Mouse (Mus musculus) embryo, embryonic 10.5 days (tissue): ENCODE results near the gene Aspg.

ENCODE experiments used
- DNase-seq: peaks from one replicate; pipeline ENCODE4 v3.0.0-alpha.2; 2015; ENCODE audit warnings: low spot score

The Aspg gene

DNA sequence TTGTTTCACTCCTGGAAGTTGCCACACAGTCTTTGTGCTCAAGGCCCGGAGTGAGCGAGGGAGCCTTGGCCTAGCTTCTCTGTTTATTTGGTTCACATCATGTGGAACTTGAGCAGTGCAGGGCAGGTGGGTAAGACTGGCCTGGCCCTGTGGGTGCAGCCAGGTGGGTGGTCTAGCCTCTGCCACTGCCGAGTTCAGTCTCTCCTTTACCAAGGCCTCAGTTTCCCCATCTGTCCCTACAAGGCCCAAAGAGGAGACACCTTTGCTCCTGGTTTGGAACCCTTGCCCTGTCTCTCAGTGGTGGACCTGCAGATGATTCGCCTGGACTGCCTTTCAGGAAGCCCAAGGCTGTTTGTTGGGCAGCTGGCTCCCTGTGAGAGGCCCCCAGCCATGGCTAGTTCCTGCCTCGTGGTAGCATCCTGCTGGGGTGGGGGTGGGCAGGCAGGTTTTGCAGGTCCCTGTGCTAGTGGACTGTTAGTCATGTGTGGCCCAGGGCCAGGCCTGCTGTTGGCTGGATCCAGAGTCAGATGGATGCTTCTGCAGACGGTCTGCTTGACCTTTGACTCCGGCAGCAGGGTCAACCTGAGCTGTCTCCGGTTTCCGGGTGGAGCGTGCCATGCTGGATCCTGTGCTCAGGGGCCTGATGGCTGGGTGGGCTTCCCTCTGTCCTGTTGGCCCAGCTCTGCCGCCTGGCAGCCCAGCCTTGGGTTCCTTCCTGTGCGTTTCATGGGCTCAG lies 44.9 kb downstream of the Aspg start:
- DNase-seq, result peak; percentile 75

- peak; percentile 60 for DNase-seq
These were observed 45.5 kb downstream of the Aspg start for GRCm38 (mm10) chr12:112151980-112152362.

- peak; percentile 21 for DNase-seq
These were observed 47.1 kb downstream of the Aspg start for GRCm38 (mm10) chr12:112153597-112153996.

- DNase-seq, result peak; percentile 42
These were observed 48.0 kb downstream of the Aspg start for GRCm38 (mm10) chr12:112154476-112154875.

GRCm38 (mm10) chr12:112155218-112156051 lies 49.0 kb downstream of the Aspg start:
- DNase-seq, result peak; percentile 46

DNA sequence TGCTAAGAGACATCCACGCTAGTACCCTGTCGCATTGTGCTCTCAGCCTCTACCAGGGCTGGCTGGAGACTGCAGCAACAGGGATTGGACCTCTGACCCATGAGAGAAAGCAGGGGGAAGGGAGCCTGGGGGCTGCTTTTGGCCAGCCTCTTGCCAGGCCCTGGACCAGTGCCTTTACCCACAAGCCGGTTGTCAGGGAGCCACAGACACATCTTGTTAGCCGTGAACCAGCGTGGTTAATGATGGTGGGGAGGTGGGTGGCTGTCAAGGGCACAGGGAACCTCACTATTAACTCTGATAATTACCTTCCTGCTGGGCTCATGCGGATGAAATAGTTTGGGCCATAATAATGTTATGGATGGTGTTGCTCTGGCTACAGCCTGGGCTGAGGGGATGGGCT lies 50.3 kb downstream of the Aspg start:
- no peak for DNase-seq

DNA sequence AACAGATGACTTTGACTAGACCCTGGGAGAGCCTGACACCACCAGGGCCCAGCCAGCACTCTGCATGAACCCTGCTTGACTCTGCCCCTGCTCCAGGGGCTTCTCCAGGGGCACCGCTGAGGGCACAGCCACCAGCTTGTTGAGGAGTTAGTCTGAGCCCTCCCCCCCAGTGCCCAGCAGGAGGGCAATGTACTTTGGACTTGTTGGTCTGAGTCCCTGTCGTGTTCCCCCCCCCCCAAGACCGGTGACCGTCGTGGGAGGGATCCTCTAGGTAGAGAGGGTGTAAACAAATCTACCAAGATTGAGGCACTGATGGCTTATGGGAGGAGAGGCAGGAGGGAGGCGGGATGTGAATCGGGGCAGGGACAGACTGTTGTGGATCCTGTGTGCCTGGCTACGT lies 51.8 kb downstream of the Aspg start:
- DNase-seq, result no peak

DNA sequence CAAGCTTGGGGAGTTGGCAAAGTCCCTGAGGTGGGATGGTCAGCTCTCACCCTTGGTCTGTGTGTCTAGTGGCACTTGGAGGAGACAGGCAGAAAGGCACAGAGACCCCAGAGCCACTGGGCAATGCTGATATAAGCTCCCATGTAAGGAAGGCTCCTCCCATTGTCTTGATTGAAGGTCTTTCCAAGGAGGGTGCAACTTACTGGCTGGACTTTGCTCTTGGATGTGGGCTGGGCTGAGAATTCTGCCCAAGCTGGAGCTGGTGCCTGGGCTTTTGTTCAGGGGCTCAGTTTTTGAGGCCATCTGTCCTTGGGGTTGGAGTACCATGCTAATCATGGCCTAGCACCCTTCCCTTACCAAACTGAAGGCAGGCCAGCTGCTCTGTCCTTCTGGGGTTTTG lies 52.3 kb downstream of the Aspg start:
- DNase-seq, result no peak

- peak; percentile 74 for DNase-seq
These were observed 57.7 kb downstream of the Aspg start for GRCm38 (mm10) chr12:112163981-112164839.

DNA sequence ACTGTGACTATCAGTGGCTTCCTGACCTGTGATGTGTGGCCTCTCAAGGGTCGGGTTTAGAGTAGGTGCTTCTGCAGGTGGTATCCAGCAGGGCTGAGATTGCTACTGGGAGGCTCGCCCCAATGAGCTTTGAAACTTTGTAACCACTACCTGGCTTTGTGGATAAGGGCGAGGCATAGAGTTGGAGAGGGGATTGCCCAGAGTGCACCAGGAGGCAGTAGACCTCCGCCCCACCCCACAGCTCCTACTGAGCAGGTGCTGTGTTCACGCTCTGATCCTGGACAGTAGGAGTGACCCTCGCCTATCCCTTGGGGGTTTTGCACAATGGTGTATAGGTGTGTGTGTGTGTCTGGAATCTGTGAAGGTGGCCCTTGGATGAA lies 58.4 kb downstream of the Aspg start:
- DNase-seq, result no peak

- no peak for DNase-seq
These were observed 62.8 kb downstream of the Aspg start for GRCm38 (mm10) chr12:112169240-112169639.

- DNase-seq, result no peak
These were observed 64.4 kb downstream of the Aspg start for GRCm38 (mm10) chr12:112170671-112171574.

DNA sequence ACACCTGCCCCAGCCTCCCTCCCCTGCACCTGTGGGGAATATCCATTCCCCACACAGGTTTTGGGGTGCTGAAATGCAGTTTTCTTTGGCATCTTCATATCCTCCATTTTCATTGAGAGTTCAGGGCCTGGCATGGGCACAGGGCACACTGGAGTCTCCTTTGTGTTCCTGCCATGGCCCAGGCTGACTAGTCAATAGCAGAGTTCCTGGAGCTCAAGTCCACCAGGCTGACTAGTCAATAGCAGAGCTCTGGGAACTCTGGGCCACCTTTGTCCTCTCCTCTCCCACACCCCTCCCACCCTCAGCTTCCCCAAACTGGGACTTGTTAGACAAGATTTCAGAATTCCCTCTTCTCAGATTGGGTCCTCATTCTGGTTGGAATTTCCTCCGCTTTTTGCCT lies 65.2 kb downstream of the Aspg start:
- DNase-seq, result peak; percentile 49

- DNase-seq, result no peak
These were observed 65.7 kb downstream of the Aspg start for GRCm38 (mm10) chr12:112172214-112172613.
